Mouse (Mus musculus): ENCODE measurements around the gene Gm38119.
"Not testable (repeated sequence)": the region's sequence is repeated elsewhere in the genome, so short reads cannot be mapped to it uniquely, and the experiment has no call there.

Gm38119 gene

DNA sequence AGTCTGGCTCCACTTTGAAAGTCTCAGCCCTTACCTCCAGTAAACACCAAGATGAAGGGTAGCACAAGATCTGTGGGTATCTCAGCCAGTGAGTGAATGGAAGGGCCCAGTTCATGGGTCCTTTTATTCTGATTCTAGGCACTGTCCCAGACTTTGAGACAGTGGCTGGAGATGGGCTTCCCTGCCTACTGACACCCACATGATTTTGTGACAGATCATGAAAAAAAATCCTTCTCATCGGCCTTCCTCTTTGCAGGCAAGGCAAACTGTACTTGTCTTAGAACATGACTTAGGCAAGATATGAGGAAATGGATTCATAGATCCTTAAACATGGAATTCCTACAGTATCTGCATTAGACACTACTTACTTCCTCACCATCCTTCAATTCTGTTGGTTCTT, at the start of gene Gm38119:
TSS of gene Gm38119 (minus strand) at position 101 of the 400 bp plus-strand sequence.
- DNase-seq (ENCODE audit: low read depth), result no peak

DNA sequence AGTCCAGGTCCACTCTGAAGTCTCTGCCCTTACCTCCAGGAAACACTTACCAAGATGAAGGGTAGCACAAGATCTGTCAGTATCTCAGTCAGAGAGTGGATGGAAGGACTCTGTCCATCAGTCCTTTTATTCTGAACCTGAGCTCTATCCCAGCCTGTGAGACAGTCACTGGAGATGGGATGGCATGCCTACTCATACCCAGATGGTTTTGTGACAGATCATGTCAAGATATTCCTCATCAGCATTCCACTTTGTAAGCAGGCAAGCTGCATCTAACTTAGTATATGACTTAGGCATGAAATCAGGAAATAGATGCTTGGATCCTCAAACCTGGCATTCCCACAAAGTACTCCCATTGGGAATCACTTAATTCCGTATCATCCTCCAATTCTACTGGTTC, 39.9 kb upstream of the Gm38119 start, which contains the start of gene Lce1i:
TSS of gene Lce1i (minus strand) at position 101 of the 400 bp plus-strand sequence.
- DNase-seq (ENCODE audit: low read depth), result no peak

DNA sequence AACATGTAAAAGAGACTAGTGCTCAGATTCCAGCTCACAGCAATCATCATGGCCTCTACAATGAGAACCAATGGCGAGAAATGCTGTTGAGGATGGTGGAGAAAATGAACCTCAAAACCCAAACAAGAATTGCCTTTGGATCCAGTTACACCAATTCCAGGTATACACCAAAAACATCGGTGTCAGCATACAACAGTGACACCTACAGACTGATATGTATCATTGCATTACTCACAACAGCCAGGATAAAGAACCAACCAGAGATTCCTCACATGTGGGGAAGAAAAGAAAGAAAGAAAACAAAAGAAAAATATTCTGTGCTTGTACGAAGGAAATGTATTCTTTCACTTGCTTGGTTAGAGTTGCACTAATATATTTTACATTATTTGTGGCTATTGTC, 32.7 kb upstream of the Gm38119 start:
- DNase-seq (ENCODE audit: low read depth), result peak; percentile 7

DNA sequence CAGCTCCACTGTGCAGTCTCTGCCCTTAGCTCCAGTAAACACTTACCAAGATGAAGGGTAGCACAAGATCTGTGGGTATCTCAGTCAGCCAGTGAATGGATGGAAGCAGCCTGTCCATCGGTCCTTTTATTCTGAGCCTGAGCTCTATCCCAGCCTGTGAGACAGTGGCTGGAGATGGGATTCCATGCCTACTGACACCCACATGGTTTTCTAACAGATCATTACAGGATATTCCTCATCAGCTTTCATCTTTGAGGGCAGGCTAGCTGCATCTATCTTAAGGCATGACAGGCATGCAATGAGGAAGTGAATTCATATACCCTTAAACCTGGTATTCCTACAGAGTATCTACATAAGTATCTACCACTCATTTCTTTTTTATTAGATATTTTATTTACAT, 26.1 kb upstream of the Gm38119 start, which contains the start of gene Lce1h:
TSS of gene Lce1h (minus strand) at position 101 of the 400 bp plus-strand sequence.
- DNase-seq (ENCODE audit: low read depth), result no peak

- DNase-seq (ENCODE audit: low read depth), result no peak
These were observed 14.3 kb upstream of the Gm38119 start for GRCm38 (mm10) chr3:92753197-92753596.

DNA sequence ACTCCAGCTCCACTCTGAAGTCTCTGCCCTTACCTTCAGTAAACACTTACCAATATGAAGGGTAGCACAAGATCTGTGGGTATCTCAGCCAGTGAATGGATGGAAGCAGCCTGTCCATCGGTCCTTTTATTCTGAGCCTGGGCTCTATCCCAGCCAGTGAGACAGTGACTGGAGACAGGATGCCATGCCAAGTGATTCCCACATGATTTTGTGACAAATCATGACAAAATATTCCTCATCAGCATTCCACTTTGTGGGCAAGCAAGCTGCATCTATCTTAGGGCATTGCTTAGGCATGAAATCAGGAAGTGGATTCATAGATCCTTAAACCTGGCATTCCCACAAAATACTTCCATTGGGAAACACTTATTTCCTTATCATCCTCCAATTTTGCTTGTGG, 13.3 kb upstream of the Gm38119 start, which contains the start of gene Lce1g:
TSS of gene Lce1g (minus strand) at position 101 of the 400 bp plus-strand sequence.
- no peak for DNase-seq (ENCODE audit: low read depth)

- DNase-seq (ENCODE audit: low read depth), result no peak
These were observed 16.3 kb downstream of the Gm38119 start for GRCm38 (mm10) chr3:92722631-92723030.

- no peak for DNase-seq (ENCODE audit: low read depth)
These were observed 18.6 kb downstream of the Gm38119 start, which contains the start of gene Lce1f for GRCm38 (mm10) chr3:92720250-92720649. Gene Lce1f, minus strand, starts transcription at chr3:92720350.

- DNase-seq (ENCODE audit: low read depth), result no peak
These were observed 23.8 kb downstream of the Gm38119 start for GRCm38 (mm10) chr3:92715122-92715521.

- DNase-seq (ENCODE audit: low read depth), result no peak
These were observed 29.9 kb downstream of the Gm38119 start, which contains the start of gene Lce1e for GRCm38 (mm10) chr3:92708974-92709373. Gene Lce1e, minus strand, starts transcription at chr3:92709074.

- DNase-seq (ENCODE audit: low read depth), result no peak
These were observed 44.3 kb downstream of the Gm38119 start for GRCm38 (mm10) chr3:92694613-92695012.

DNA sequence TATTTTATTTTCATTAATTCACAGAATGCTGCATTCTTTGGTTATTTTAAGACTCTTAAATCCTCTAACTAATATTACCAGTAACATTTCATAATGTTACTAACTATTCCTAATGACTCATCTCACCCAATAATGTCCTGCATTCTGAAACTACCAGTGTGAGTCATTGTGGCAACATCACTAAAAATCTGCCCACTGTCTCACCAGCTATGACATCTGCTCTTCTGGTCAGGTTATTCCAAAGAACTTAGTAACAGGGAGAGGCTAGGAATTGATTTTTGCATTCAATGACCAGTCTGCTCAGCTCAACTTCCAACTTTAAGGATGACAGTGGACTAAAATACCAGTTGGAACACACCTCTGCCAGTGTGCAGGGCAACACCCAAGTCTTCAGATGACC, 47.2 kb downstream of the Gm38119 start:
- DNase-seq (ENCODE audit: low read depth), result no peak

DNA sequence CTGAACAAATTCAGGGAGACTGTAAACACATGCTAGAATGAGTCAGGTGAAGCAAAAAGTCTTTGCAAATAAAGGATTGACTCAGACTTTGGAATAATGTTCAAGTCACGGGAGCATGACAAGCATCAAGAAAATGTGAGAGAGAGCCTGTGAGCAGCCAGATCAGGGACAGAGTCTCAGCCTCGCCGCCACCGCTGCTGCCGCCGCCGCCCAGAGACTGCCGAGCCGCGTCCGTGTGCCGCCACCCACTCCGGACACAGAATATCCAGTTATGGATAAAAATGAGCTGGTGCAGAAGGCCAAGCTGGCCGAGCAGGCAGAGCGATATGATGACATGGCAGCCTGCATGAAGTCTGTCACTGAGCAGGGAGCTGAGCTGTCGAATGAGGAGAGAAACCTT, 49.7 kb downstream of the Gm38119 start:
- not testable (repeated sequence) for DNase-seq (ENCODE audit: low read depth)
